ENCODE assay signal across 16 mouse cellular contexts in genomic region chr2:166116278-166116608, GRCm38 (mm10). TPM values are rescaled to one million over a fixed set of nuclear protein-coding genes. Genes with fewer than 3 reads are reported as not detected.
DNase-seq lines count a peak whose midpoint lies in the region; ATAC-seq and TF ChIP-seq lines count a peak whose summit lies in the region.
"Had no signal": no experiment of that assay in that cellular context is flagged by ENCODE, and none has a peak within 500 bp of the region (broad histone marks: within the 10 kb centered on the region; RNA-seq: fewer than 3 reads in every experiment).

No protein-coding gene starts in this region.

- no peaks in the 10 kb centered on the region for H3K9me3 ChIP-seq in embryonic facial prominence, embryonic 13.5 days
- H3K9me3 ChIP-seq in embryonic facial prominence, embryonic 10.5 days, result 0 out of 2 replicates have a peak, but pooled peaks cover 2% of the 10 kb centered on the region
- H3K9me3 ChIP-seq in kidney, embryonic 15.5 days (replicated peaks), result no peaks in the 10 kb centered on the region
- no peaks in the 10 kb centered on the region for H3K9me3 ChIP-seq in lung, embryonic 14.5 days (ENCODE audit: low read depth, low read length)
- H3K9me3 ChIP-seq: heart, embryonic 13.5 days; hindbrain, embryonic 12.5 days had no signal

- H3K36me3 ChIP-seq in embryonic facial prominence, embryonic 13.5 days, result peaks cover 73% of the 10 kb centered on the region
- peaks cover 99% of the 10 kb centered on the region for H3K36me3 ChIP-seq in embryonic facial prominence, embryonic 10.5 days (replicated peaks)
- peaks cover 16% of the 10 kb centered on the region for H3K36me3 ChIP-seq in kidney, embryonic 15.5 days
- 0 out of 2 replicates have a peak, but pooled peaks cover 2% of the 10 kb centered on the region for H3K36me3 ChIP-seq in lung, embryonic 14.5 days (ENCODE audit: insufficient read depth)

- no peak for DNase-seq in embryonic facial prominence, embryonic 10.5 days (ENCODE audit: low spot score)
- DNase-seq in kidney, postnatal 25 days, result no peak
- DNase-seq in lung, embryonic 14.5 days, result no peak
- no peak for DNase-seq in lung, adult 2 months
- DNase-seq in spleen, postnatal 4 days (ENCODE audit: low spot score in 2 of 2), result no peak
- DNase-seq: B cell, adult 2 months; cerebellum, adult 2 months; cerebellum, postnatal 10 days had no signal

- 91% methylated on average over 7 of the region's 7 CpGs for WGBS in embryonic facial prominence, embryonic 13.5 days
- 93% methylated on average over 7 of the region's 7 CpGs for WGBS in embryonic facial prominence, embryonic 10.5 days
- 54% methylated on average over 7 of the region's 7 CpGs for WGBS in kidney, embryonic 15.5 days
- WGBS in lung, embryonic 14.5 days, result 72% methylated on average over 7 of the region's 7 CpGs
- 54% methylated on average over 7 of the region's 7 CpGs for WGBS in lung, adult 2 months

- H3K27me3 ChIP-seq in embryonic facial prominence, embryonic 13.5 days, result no peaks in the 10 kb centered on the region
- H3K27me3 ChIP-seq in embryonic facial prominence, embryonic 10.5 days (replicated peaks; ENCODE audit: low read depth, poor library complexity, severe bottlenecking), result no peaks in the 10 kb centered on the region
- H3K27me3 ChIP-seq in kidney, embryonic 15.5 days, result no peaks in the 10 kb centered on the region
- H3K27me3 ChIP-seq in lung, embryonic 14.5 days (ENCODE audit: insufficient read depth, low read length), result no peaks in the 10 kb centered on the region
- H3K27me3 ChIP-seq: heart, embryonic 13.5 days had no signal

- H3K27ac ChIP-seq in embryonic facial prominence, embryonic 13.5 days, result peak overlapping the region; percentile 3; the same call in 1 of the 2 replicates
- H3K27ac ChIP-seq in embryonic facial prominence, embryonic 10.5 days (replicated peaks), result no peak overlapping the region
- H3K27ac ChIP-seq in kidney, embryonic 15.5 days, result peak overlapping the region; percentile 78
- H3K27ac ChIP-seq in lung, embryonic 14.5 days (ENCODE audit: low read depth), result no peak overlapping the region
- H3K27ac ChIP-seq: heart, embryonic 13.5 days; hindbrain, embryonic 12.5 days had no signal

- peaks cover 13% of the 10 kb centered on the region; the same call in 1 of the 2 replicates for H3K4me1 ChIP-seq in embryonic facial prominence, embryonic 13.5 days
- peaks cover 20% of the 10 kb centered on the region for H3K4me1 ChIP-seq in embryonic facial prominence, embryonic 10.5 days
- peaks cover 35% of the 10 kb centered on the region for H3K4me1 ChIP-seq in kidney, embryonic 15.5 days
- 0 out of 2 replicates have a peak, but pooled peaks cover 4% of the 10 kb centered on the region for H3K4me1 ChIP-seq in lung, embryonic 14.5 days (ENCODE audit: insufficient read depth)
- H3K4me1 ChIP-seq in lung, adult 2 months (ENCODE audit: control insufficient read depth, insufficient read depth, low read length), result peaks cover 6% of the 10 kb centered on the region; the same call in 1 of the 2 replicates

- H3K9ac ChIP-seq in embryonic facial prominence, embryonic 13.5 days, result no peak overlapping the region
- no peak overlapping the region for H3K9ac ChIP-seq in kidney, embryonic 15.5 days
- H3K9ac ChIP-seq in lung, embryonic 14.5 days, result no peak overlapping the region
- H3K9ac ChIP-seq: heart, embryonic 13.5 days; hindbrain, embryonic 12.5 days had no signal

- TF ChIP-seq CTCF in lung, embryonic 14.5 days (IDR thresholded peaks at IDR 0.05; ENCODE audit: low read depth), result no peak
- TF ChIP-seq CTCF in lung, adult 2 months (IDR thresholded peaks at IDR 0.05; ENCODE audit: insufficient read depth, low read length), result no peak

- no peak overlapping the region for H3K4me2 ChIP-seq in embryonic facial prominence, embryonic 13.5 days
- no peak overlapping the region for H3K4me2 ChIP-seq in kidney, embryonic 15.5 days
- no peak overlapping the region for H3K4me2 ChIP-seq in lung, embryonic 14.5 days
- H3K4me2 ChIP-seq: heart, embryonic 13.5 days; hindbrain, embryonic 12.5 days had no signal

- TF ChIP-seq POLR2A in lung, adult 2 months (IDR thresholded peaks at IDR 0.05; ENCODE audit: borderline replicate concordance, extremely low read depth, low read depth, low read length), result no peak

- no peak overlapping the region for H3K4me3 ChIP-seq in embryonic facial prominence, embryonic 13.5 days
- no peak overlapping the region for H3K4me3 ChIP-seq in embryonic facial prominence, embryonic 10.5 days
- H3K4me3 ChIP-seq in kidney, embryonic 15.5 days (replicated peaks), result no peak overlapping the region
- no peak overlapping the region for H3K4me3 ChIP-seq in lung, embryonic 14.5 days (ENCODE audit: low read depth, low read length)
- H3K4me3 ChIP-seq in lung, adult 2 months (replicated peaks; ENCODE audit: extremely low read depth, low read depth, low read length), result no peak overlapping the region
- H3K4me3 ChIP-seq: heart, embryonic 13.5 days; hindbrain, embryonic 12.5 days had no signal

- no peak for ATAC-seq in embryonic facial prominence, embryonic 13.5 days (ENCODE audit: insufficient number of reproducible peaks, insufficient read depth, low FRiP score, low TSS enrichment, low read depth)
- ATAC-seq in kidney, embryonic 15.5 days (replicated peaks; ENCODE audit: low FRiP score), result peak; percentile 41; the same call in 1 of the 2 replicates
- ATAC-seq in lung, embryonic 14.5 days (ENCODE audit: insufficient read depth), result 0 out of 2 replicates have a peak, but pooled peaks have one; percentile 9
- ATAC-seq: activated CD4-positive, CD25-positive, alpha-beta regulatory T cell, adult 4 months; CD4-positive, CD25-positive, alpha-beta regulatory T cell, adult 4 months; forebrain, embryonic 16.5 days; hindbrain, embryonic 16.5 days had no signal

RNA-seq across cellular contexts. Expression of gene Sulf2, which starts 39.2 kb away (rescaled TPM):
- 127 and 143 TPM in 2 replicates for polyA plus RNA-seq in embryonic facial prominence, embryonic 13.5 days (2015; fragmentation: Nextera tagmentation; extraction: Ambion mirVana)
- polyA plus RNA-seq in embryonic facial prominence, embryonic 10.5 days (2016; fragmentation: Nextera tagmentation; extraction: Ambion mirVana), result 115 and 131 TPM in 2 replicates
- 61.0 and 65.3 TPM in 2 replicates for polyA plus RNA-seq in kidney, embryonic 15.5 days (2015; fragmentation: Nextera tagmentation; extraction: Ambion mirVana)
- polyA plus RNA-seq in lung, embryonic 14.5 days (2014; fragmentation: Nextera tagmentation; extraction: Ambion mirVana), result 51.1 and 57.6 TPM in 2 replicates
- 37.6 and 44.2 TPM in 2 replicates for polyA plus RNA-seq in lung, adult 2 months (2012; rRNA removed)

Comparison
In these comparisons a context has a peak if more than half of its experiments do, and no peak if none do; other contexts are left out.
1. H3K27ac ChIP-seq: peak in embryonic facial prominence, embryonic 13.5 days (single experiment) and kidney, embryonic 15.5 days (single experiment); none in embryonic facial prominence, embryonic 10.5 days (single experiment) and lung, embryonic 14.5 days (single experiment).